Mouse (Mus musculus) cerebellum, adult 9-11 months (tissue): ENCODE data around the gene Gm12216.

Source experiments
- DNase-seq: peaks from one replicate; pipeline ENCODE4 v3.0.0; 2022

Gene Gm12216

DNA sequence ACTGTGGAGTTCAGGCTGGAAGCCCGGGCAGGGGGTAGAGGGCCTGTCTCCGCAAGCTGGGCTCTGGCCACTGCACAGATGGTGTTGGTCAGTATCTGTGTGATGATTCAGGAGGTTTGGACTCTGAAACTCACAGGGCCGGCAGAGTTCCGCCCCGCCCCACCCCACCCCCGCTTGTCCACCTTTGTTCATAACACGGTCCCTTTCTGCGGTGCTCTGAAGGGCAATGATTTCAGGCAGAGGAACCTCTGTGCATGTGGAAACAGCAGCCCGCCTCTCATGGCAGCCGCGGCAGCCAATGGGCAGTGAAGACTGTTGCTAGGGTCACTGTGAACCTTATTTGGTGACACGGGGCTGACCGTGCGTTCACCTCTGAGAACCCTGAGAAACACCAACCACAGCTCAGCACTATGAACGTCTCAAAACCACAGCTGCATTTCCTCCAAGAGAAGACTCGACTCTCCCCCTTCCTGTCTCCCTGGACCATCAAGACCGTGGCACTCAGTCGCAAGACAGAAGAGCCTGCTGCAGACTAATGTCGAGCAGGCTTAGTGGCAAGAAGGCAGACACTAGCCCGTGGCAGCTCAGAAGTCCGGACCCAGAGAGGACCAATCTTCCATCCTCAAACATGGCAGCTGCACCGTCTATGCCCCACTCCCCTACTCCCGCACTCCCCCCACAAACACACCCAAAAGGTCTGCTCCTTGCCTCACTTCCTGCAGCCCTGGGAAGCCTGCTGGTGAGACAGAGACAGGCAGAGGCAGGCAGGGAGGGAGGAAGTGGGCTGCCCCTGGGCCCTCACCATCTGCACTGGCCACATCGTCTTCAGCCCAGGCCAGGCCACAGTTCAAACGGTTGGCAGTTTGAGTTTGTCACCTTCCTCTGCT, 64.1 kb downstream of the Gm12216 start:
- DNase-seq: peak; percentile 34

DNA sequence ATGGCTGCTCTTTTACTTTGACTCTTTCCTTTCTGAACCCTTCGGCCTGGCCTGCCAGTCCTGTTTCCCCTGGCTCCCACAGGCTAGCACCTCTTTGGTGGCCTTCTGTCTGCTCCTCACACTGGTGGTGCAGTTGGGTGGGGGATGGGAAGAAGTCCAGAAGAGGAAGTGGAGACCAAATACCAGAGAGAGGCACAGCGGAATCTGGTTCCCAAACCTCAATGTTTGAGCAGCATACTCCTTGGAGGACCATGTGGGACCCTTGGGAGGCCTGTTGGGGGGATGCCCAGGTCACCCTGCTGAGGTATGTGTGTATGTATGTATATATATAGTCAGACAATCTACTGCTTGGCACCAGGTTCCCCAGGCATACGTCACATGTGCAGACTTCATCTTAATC, 65.0 kb downstream of the Gm12216 start:
- DNase-seq: no peak

DNA sequence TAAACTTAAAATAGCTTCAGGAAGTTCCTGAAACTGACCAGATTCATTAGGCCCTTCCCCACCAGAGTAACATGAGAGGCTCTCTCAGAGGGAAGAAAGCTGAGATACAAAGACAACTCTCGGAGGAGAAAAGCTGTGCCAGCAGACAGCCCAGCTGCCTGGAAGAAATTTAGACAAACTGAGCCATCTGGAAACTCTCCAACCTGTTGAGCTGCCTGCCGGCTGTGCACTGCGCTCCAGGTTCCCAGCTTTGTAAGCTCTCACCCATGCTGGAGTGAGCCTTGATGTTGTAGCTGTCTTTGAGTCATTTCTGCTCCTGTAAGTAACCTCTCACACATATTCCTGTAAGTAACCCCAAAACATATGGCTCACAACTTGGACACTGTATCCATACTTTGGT, 66.1 kb downstream of the Gm12216 start:
- DNase-seq: no peak

DNA sequence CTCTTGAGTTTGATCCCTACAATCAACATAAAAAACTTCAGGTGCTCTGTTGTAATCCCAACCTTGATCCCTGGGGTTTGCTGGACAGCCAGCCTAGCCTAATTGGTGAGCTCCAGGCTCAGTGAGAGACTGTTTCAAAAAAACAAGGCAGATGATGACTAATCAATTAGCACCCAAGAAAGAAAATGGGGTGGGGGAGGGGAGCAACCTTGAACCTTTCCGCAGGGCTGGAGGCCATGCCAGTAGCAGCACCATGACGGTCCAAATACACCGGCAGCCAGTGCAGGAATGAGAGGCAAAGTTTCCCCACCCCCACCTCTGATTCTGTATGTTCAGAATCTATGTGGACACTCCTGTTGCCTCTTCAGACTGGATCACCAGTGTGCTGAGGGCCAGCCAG, 69.8 kb downstream of the Gm12216 start:
- DNase-seq: no peak

DNA sequence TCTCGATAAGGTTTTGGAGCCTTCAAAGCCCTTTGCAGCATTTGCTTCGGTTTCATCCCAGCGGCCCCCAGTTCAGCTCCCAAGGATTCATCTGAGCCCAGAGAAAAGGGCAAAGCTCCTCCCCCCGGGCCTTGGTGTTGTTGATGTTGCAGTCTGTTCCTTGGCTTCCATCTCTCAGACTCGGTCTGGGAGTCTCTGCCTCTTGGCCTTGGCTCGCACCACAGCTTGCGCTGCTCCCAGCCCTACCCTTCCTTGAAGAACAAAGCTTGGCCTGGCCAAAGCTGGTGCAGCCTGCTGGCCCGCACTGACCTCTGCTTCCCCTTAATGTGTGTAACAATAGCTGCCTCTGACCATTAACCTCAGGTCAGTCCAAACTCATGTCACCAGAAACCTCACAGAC, 70.9 kb downstream of the Gm12216 start:
- no peak for DNase-seq

DNA sequence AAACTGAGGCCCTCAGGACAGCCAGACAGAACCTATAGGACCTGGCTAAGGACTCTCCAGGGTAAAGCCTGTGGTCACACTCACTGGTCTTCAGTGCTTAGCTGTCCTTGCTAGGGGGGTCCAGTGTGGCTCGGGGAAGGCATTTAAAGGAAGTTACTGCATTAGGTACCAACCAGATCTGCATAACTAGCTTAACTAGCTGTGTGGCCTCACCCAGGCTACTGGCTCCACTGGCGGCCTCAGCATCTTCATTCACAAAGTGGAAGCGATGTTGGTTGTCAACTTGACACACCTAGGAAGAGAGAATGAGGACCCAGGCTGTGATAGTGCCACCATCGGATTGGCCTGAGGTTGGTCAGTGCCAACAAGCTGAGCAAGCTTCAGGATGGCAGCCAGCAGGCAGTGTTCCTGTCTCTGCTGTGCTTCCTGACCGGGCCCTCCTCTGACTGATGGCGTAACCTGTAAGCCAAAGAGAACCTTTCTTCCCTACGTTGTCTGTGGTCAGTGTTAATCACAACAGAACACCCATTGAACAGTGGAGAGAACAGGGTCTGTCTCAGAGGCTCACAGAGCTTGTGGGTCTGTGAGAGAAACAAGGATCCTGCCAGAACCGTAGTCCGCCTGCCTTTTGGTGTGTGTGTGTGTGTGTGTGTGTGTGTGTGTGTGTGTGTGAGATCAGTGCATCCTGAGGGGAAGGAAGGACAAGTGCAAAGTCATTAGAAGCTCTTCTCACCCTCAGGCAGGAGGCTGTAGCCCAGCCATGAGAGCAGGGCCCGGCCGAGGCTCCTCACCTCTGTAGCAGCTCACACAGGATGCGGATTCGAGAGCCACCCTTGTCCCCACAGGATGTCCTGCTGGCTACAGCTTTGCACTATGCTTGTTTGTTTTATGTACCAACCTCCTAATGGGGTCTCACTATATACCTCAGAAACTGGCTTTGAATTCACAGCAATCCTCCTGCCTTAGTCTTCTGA, 72.7 kb downstream of the Gm12216 start:
- DNase-seq: peak; percentile 27

GRCm38 (mm10) chr11:53785311-53785936, 73.6 kb downstream of the Gm12216 start:
- DNase-seq: no peak

DNA sequence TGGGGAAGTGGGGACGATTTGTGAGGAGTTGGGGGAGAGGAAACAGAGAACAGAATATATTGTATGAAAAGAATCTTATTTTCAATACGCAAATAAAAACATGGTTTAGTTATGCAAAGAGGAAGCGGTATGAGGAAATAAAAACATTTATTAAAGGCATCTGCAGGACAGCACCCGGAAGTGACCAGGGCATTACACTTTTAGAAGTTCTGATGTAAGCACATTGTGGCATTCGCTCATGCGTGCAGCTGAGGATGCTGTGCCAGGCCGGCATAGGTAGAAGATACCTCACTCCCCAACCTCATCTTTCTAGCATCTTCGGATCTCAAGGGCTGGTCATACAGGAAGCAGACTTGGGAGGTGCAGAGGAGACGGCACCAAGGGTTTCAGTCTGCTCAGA, 75.8 kb downstream of the Gm12216 start:
- no peak for DNase-seq

- DNase-seq: no peak
Observed at GRCm38 (mm10) chr11:53781964-53782363, 77.1 kb downstream of the Gm12216 start.

GRCm38 (mm10) chr11:53781201-53781775, 77.8 kb downstream of the Gm12216 start:
- DNase-seq: no peak

DNA sequence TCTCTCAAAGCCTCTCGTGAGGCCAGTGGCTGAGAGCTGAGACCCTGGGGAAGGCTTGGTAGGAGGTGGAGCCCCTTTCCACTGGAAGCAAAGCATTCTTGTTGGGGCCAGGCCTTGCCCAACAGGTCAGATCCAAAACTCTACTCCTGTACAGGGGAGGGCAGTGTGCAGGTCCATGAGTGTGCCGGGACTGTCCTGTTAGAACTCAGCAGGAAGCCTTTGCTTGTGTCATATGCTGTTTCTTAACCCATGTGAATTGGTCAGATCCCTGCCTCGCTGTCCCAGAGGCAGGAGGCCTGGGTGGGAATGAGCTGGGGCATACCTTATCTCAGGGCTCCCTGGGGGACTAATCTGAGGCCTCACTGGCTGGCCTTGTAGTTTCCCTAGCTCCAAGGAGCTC, 78.8 kb downstream of the Gm12216 start:
- no peak for DNase-seq

- no peak for DNase-seq
Observed at GRCm38 (mm10) chr11:53779808-53780207, 79.2 kb downstream of the Gm12216 start.

- DNase-seq: no peak
Observed at GRCm38 (mm10) chr11:53778455-53778854, 80.6 kb downstream of the Gm12216 start.

DNA sequence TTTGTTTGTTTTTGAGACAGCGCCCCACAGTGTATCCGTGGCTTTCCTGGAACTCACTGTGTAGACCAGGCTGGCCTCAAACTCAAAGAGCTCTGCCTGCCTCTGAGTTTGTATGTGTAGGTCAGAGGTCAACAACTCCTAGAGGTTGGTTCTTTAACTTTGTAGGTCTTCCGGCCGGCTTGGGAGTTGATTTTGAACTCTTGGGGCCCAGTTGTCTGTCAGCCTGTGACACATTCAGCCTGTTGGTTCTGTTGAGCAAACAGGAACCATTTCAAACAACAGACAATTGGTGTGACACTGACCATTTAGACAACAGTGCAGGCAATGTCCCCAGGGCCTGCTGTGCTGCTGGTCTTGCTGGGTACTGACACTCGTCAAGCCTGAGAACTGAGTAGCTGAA, 81.3 kb downstream of the Gm12216 start:
- DNase-seq: no peak

DNA sequence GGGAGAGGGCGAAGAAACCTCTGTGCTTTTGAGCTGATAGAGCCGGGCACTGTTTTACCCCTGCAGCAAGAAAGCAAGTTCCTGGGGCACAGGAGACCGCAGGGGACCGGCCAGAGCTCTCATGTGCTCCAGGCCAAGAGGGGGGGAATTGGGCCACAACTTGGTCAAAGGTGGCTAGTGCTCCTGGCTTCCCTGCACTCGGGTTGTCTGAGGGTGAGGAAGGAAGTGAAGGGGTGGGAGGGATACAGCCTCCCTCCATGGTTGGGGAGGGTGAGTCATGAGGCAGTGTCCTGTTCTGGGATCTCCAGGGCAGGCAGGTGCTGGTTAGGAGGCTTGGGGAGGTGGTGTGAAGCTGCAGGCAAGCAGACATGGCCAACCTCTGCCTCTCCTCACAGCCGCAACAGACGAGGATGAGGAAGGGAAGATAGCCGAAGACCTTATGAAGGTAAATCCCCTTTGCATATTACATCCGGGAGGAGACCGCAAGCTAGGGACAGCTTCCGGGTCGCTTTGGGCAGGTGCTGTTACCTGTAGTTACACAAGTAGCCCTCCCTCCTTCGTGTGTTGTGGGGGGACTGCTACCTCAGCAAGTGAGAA, 84.3 kb downstream of the Gm12216 start:
- DNase-seq: no peak

GRCm38 (mm10) chr11:53773641-53774360, 85.3 kb downstream of the Gm12216 start:
- DNase-seq: no peak

DNA sequence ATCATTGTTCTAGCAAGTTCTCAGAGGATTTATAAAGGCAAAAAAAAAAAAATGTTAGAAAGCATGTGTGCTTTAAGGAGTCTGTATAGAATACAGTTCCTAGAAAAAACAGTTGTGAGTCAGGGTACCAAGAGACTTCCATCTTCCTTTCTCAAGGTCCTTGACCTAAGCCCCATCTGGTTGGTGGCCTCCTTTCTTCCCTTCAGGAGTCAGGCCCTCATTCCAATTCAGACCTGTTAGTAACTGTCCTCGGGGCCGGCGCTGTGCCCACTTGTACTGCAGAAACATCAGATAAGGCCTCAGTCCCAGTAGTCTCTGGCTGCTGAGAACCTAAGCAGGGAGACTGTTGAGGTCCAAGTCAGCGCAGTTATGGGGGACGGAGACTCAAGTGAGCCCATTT, 86.0 kb downstream of the Gm12216 start, which contains the start of gene Gm17334:
Gm17334 (minus strand) TSS at position 101 of the 400 bp plus-strand sequence.
- no peak for DNase-seq

DNA sequence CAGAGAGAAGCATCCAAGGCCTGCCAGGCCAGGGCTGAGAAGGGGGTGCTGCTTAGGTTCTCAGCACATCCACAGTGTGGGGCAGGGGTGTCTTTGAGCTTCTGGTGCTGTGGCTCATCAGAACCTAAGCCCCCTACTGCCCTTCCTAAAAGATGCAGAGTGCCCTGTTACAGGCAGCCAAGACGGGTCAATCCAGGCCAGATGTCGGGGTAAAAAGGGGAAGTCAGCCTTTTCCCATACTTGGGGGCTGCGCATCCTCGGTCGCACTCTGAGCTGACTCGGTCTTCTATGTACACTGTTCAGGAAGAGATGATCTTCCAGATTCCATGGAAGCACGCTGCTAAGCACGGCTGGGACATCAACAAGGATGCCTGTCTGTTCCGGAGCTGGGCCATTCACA, 86.5 kb downstream of the Gm12216 start:
- no peak for DNase-seq

DNA sequence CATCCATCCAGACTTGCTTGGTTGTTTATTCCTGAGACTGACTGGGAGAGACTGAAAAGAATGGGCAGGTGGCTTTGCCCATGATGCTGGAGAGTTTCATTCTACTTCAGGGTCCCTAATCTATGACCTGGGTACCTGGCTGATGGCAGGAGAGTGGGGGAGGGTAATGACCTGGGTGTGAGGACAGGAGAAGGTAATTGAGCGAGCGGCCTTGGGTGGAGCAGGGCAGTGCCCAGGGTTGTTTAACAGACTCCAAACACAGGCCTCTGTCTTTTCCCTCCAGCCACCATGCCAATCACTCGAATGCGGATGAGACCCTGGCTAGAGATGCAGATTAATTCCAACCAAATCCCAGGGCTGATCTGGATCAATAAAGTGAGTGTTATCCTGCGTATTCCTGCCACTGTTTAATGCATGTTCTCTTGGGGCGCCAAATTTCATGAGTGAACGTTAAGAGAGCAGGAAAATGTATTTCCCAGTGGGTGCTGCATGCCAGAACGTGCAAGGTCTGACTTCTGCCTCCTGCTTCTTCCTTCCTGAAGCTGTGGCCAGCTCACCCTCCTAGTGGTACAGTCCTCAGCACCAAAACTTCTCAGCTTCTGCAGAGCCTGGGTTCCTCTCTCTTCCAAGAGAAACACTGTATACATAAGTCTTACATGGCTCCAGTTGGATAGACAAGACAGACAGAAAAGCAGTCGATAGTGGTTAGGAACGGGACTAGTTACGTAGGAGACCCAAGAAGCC, 87.9 kb downstream of the Gm12216 start:
- DNase-seq: no peak

- DNase-seq: peak; percentile 55
Observed at GRCm38 (mm10) chr11:53770125-53770791, 88.8 kb downstream of the Gm12216 start.
